Mouse (Mus musculus) small intestine, adult 2 months (tissue): Measurements from ENCODE around the gene Gabrb2. TPM values are rescaled to one million over a fixed set of nuclear protein-coding genes. Genes with fewer than 3 reads are reported as not detected.
A peak's percentile ranks its signal among the peaks of the same experiment; 100 is the strongest.

Experiments
- H3K27ac ChIP-seq: fragments of 200-500 bp; 2 replicates; pipeline ENCODE4 v1.5.1; 2012; ENCODE audit warnings: low read depth, low read length, control low read depth, inconsistent platforms; ENCODE audit not compliant: insufficient read depth
- H3K27me3 ChIP-seq: fragments of 200-500 bp; 2 replicates; pipeline ENCODE4 v1.6.1; 2012; ENCODE audit warnings: mild to moderate bottlenecking, moderate library complexity, low read length, inconsistent platforms; ENCODE audit not compliant: control insufficient read depth, insufficient read depth
- H3K36me3 ChIP-seq: fragments of 200-500 bp; 2 replicates; pipeline ENCODE4 v1.6.1; 2012; ENCODE audit warnings: mild to moderate bottlenecking, low read length, control low read depth, inconsistent platforms; ENCODE audit not compliant: control insufficient read depth, insufficient read depth
- H3K4me1 ChIP-seq: fragments of 200-500 bp; 2 replicates; pipeline ENCODE4 v1.6.1; 2012; ENCODE audit warnings: low read length, inconsistent platforms, mixed read lengths; ENCODE audit not compliant: control insufficient read depth, insufficient read depth, insufficient read length
- H3K4me3 ChIP-seq: fragments of 200-500 bp; 2 replicates; pipeline ENCODE4 v1.5.1; 2012; ENCODE audit warnings: low read depth, mild to moderate bottlenecking, control low read depth, inconsistent platforms, low read length, moderate library complexity
- CTCF ChIP-seq: fragments of 200-500 bp; IDR thresholded peaks from 2 replicates; pipeline ENCODE4 v1.5.1; 2012; ENCODE audit warnings: low read depth, mild to moderate bottlenecking, control low read depth, inconsistent platforms, low read length, moderate library complexity, mixed read lengths; ENCODE audit not compliant: insufficient replicate concordance, insufficient read length; ENCODE audit errors: extremely low read depth
- POLR2A ChIP-seq: fragments of 200-500 bp; IDR thresholded peaks from 2 replicates; pipeline ENCODE4 v1.6.1; 2012; ENCODE audit warnings: low read depth, mild to moderate bottlenecking, control low read depth, inconsistent platforms, low read length, moderate library complexity
- whole genome bisulfite sequencing: fragments of 180-500 bp; shearing (Covaris S2); methylation state at CpG from one replicate; pipeline ENCODE4 v1.1.7; 2018; 5-methylcytosine and 5-hydroxymethylcytosine counted together
- polyA plus RNA-seq: library from polyadenylated mRNA; depleted of rRNA; stranded (reverse); fragments of >200 nt; gene quantifications from 2 replicates; pipeline ENCODE4 v1.2.3, GENCODE M21; 2012

Gabrb2 gene
- polyA plus RNA-seq, 1 experiment = not detected

DNA sequence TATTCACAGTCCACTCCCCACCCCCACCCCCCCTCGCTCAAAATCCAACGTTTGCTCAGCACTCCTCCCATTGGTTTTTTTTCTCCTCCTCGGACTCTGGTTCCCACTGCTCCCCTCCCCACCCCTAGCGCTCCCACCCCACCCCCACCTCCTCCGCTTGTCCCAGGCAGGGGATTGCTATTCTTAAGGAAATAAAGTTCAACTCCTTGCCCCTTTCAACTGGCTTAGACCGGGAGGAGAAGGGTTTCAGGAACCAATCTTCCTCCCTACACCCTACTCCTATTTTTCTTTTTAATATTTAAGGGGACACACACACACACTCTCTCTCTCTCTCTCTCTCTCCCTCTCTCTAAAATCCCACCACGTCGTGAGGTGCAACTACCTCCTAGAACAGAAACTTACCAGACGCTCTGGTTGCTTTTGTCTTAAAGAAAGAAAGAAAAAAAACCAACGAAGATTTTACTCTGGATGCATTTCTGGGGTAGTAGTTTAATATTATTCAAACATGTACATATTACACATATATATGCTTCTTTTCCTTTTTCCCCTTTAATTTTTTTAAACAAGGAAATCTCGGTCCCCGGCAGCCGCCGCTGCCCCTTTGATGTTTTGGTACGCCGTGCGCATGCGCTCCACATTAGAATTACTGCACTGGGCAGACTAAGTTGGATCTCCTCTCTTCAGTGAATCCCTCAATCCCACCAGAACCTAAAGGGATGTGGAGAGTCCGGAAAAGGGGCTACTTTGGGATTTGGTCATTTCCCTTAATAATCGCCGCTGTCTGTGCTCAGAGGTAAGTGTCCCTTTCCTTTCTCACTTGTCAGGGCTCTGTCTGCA lies 1.3 kb downstream of the Gabrb2 start:
- no peaks in the 10 kb centered on the region for H3K4me1 ChIP-seq
- 3% methylated on average over 21 of the region's 21 CpGs for WGBS
- no peaks in the 10 kb centered on the region for H3K36me3 ChIP-seq
- no peak overlapping the region for H3K4me3 ChIP-seq
- no peaks in the 10 kb centered on the region; the same call in 1 of the 2 replicates for H3K27me3 ChIP-seq
- TF ChIP-seq POLR2A (no peak), CTCF (no peak)
- H3K27ac ChIP-seq = no peak overlapping the region

DNA sequence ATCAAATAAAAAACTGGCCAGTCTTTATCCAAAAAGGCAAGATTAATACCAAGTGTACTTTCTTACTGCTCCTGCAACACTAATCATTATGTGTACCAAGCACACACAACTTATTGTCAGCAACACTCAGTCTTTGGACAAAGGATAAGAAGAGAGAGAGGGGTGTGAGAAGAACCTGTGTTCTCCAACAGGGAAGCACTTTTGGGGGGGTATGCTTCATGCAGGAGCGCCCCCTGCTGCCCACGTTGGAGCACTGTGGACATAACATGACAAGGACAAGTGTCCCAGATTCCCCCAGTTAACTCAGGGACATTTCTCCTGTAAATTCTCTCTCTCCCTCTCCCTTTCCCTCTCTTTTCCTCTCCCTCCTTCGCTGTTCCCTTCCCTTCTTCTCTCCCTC lies 3.7 kb downstream of the Gabrb2 start:
- Histone ChIP-seq H3K27me3 (no peaks in the 10 kb centered on the region; the same call in 1 of the 2 replicates), H3K4me3 (no peak overlapping the region), H3K36me3 (no peaks in the 10 kb centered on the region), H3K27ac (no peak overlapping the region), H3K4me1 (no peaks in the 10 kb centered on the region)
- TF ChIP-seq CTCF = 0 out of 2 replicates have a peak, but pooled peaks have one; percentile 18
- TF ChIP-seq POLR2A = no peak
- 2% methylated on average over 3 of the region's 3 CpGs for WGBS

DNA sequence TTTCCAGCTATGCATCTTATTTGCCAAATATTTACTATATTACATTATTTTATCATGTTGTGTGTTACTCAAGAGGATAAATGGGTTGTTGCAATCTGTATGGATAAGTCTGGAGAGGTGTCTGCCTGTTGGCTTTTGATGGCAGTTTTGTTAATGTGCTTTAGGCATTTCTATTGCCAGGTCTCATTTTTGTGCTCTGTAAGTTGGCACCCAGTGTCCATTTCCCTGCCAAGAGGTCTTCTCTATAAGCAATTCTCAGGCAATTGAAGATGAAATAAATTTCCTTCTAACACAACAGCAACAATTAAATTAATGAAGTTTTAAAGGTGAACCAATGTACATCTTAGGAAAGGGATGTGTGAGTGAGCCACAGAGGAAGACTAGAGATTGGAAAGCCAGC lies 11.9 kb downstream of the Gabrb2 start:
- no peak overlapping the region for H3K27ac ChIP-seq
- H3K27me3 ChIP-seq = no peaks in the 10 kb centered on the region
- H3K36me3 ChIP-seq = no peaks in the 10 kb centered on the region
- no peak overlapping the region for H3K4me3 ChIP-seq
- no peaks in the 10 kb centered on the region for H3K4me1 ChIP-seq
- TF ChIP-seq POLR2A (no peak), CTCF (no peak)

DNA sequence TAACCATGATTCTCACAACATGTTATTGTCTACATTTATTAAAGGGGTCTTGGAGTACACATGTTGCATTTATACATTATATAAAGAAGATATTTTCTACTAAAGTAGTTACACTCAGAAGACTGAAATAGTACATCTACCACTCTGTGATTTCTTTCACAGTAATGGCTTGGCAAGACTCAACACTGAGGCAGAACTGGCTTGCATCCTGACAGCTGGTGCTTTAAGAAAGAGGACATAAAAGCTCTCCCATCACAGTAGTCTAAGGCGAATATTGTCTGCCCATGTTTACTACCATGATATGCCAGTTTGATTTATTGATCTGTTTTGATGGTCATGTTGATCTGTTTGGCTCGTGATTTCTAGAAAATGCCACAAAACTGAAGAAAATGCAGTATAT lies 19.4 kb downstream of the Gabrb2 start:
- TF ChIP-seq CTCF = no peak
- Histone ChIP-seq H3K27ac (no peak overlapping the region), H3K4me3 (no peak overlapping the region), H3K36me3 (no peaks in the 10 kb centered on the region), H3K27me3 (no peaks in the 10 kb centered on the region), H3K4me1 (no peaks in the 10 kb centered on the region)
- 70% methylated on average over 2 of the region's 2 CpGs for WGBS

GRCm38 (mm10) chr11:42443641-42444040 lies 24.1 kb downstream of the Gabrb2 start:
- no peak overlapping the region for H3K27ac ChIP-seq
- H3K4me1 ChIP-seq = no peaks in the 10 kb centered on the region

GRCm38 (mm10) chr11:42448929-42449328 lies 29.4 kb downstream of the Gabrb2 start:
- no peak overlapping the region for H3K27ac ChIP-seq
- no peaks in the 10 kb centered on the region for H3K36me3 ChIP-seq
- no peaks in the 10 kb centered on the region for H3K27me3 ChIP-seq
- 73% methylated on average over 4 of the region's 4 CpGs for WGBS
- no peak overlapping the region for H3K4me3 ChIP-seq
- no peak for TF ChIP-seq POLR2A
- no peak for TF ChIP-seq CTCF
- H3K4me1 ChIP-seq = no peaks in the 10 kb centered on the region

More at GRCm38 (mm10) chr11:42443641-42444040, 24.1 kb downstream of the Gabrb2 start:
- no peaks in the 10 kb centered on the region for H3K36me3 ChIP-seq
- TF ChIP-seq POLR2A (no peak), CTCF (no peak)
- no peak overlapping the region for H3K4me3 ChIP-seq
- no peaks in the 10 kb centered on the region for H3K27me3 ChIP-seq

GRCm38 (mm10) chr11:42464136-42464535 lies 44.6 kb downstream of the Gabrb2 start:
- Histone ChIP-seq H3K4me1 (no peaks in the 10 kb centered on the region), H3K27me3 (no peaks in the 10 kb centered on the region), H3K27ac (no peak overlapping the region), H3K4me3 (no peak overlapping the region), H3K36me3 (no peaks in the 10 kb centered on the region)
- WGBS = 86% methylated on average over 1 of the region's 1 CpGs
- TF ChIP-seq POLR2A (no peak), CTCF (no peak)
